Mouse (Mus musculus) neural tube, embryonic 12.5 days (tissue): Measurements from ENCODE around the gene Ikzf2. TPM values are rescaled to one million over a fixed set of nuclear protein-coding genes. Genes with fewer than 3 reads are reported as not detected.

ENCODE experiments used
- ATAC-seq: fragments of 200-750 bp; cut with Nextera tagmentation; 2 replicates; pipeline ENCODE4 v1.8.0; 2017; ENCODE audit warnings: low read depth, mild to moderate bottlenecking, moderate TSS enrichment, moderate library complexity; ENCODE audit not compliant: low FRiP score
- H3K27ac ChIP-seq: fragments of 300-500 bp; sonication (generic); 2 replicates; pipeline ENCODE4 v1.5.1; 2016
- H3K27me3 ChIP-seq: fragments of 300-500 bp; sonication (generic); replicated peaks from 2 replicates; pipeline ENCODE4 v1.6.1; 2016; ENCODE audit warnings: mild to moderate bottlenecking
- H3K36me3 ChIP-seq: fragments of 300-500 bp; sonication (generic); 2 replicates; pipeline ENCODE4 v1.6.1; 2016; ENCODE audit warnings: mild to moderate bottlenecking
- H3K4me1 ChIP-seq: fragments of 300-500 bp; sonication (generic); 2 replicates; pipeline ENCODE4 v1.6.1; 2016
- H3K4me2 ChIP-seq: fragments of 300-500 bp; sonication (generic); replicated peaks from 2 replicates; pipeline ENCODE4 v1.6.1; 2016; ENCODE audit warnings: mild to moderate bottlenecking
- H3K4me3 ChIP-seq: fragments of 300-500 bp; sonication (generic); 2 replicates; pipeline ENCODE4 v1.5.1; 2016
- H3K9ac ChIP-seq: fragments of 300-500 bp; sonication (generic); 2 replicates; pipeline ENCODE4 v1.6.1; 2016; ENCODE audit warnings: mild to moderate bottlenecking
- H3K9me3 ChIP-seq: fragments of 300-500 bp; sonication (generic); 2 replicates; pipeline ENCODE4 v1.6.1; 2016; ENCODE audit warnings: mild to moderate bottlenecking
- WGBS: fragments of 180-500 bp; shearing (Covaris S2); methylation state at CpG from one replicate; pipeline ENCODE4 v1.1.7; 2016; 5-methylcytosine and 5-hydroxymethylcytosine counted together
- polyA plus RNA-seq: library from polyadenylated mRNA; unstranded; fragments of >200 nt; fragmentation: Nextera tagmentation; extraction: Ambion mirVana; gene quantifications from 2 replicates; pipeline ENCODE4 v1.2.1, GENCODE M21; 2016

Gene Ikzf2
- polyA plus RNA-seq, 1 experiment from 2014 or later, result 3.8 TPM

DNA sequence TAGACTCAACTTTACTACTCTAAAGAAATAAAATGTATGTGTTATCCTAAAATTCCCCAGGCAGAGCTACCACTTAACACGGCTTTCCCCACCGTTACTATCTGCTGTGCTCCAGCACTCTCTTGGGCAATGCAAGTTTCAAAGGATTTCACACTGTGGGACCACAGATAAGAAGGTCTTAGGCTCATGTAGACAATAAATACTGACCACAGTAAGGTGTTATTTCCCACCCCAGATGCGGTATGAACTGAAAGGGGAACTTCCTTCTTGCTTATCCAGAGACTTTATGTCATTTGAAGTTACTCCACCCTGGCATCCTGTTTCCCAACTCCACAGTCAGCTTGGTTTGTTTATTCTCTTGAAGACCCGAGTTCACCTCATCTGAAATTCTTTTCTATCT lies 191.0 kb downstream of the Ikzf2 start:
- no peak overlapping the region for H3K4me2 ChIP-seq
- no peak overlapping the region for H3K9ac ChIP-seq
- H3K4me1 ChIP-seq, result no peaks in the 10 kb centered on the region
- no peaks in the 10 kb centered on the region for H3K9me3 ChIP-seq
- 79% methylated on average over 4 of the region's 4 CpGs for WGBS
- H3K27me3 ChIP-seq, result no peaks in the 10 kb centered on the region
- H3K27ac ChIP-seq, result no peak overlapping the region
- no peaks in the 10 kb centered on the region for H3K36me3 ChIP-seq
- ATAC-seq, result no peak
- H3K4me3 ChIP-seq, result no peak overlapping the region

DNA sequence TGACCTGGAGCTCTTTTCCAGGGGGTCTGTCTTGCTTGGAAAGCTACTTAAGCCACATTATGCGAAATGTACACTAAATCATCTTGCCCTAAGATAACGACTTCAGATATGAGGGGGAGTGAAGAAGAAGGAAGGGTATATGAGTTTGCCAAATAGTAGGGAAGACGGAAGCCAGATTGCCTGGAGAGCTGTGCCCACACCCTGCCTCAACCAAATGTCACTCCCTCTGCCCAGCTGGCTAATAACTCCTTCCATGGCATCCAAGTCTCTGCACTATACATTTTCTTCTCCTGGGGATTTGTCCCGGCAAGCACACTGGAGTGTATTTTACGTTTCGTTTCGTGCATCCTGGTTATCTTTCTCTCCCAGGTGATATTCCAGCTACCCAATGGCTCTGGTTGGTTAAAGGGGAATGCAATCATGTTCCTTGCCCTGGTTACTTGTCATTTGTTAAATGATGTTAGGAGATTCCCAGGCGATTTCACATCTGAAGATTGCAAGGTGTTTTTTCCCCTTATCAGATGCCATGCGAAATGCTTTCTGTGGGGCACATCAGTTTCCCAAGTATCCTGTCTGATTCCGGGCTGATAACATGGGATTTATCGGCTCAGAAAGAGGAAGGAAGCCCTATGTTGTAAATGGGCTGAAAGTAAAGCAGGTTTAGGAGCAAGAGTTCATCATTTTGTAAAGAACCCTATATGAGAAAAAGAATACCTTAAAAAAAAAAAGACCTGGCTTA lies 193.6 kb downstream of the Ikzf2 start:
- Histone ChIP-seq H3K36me3 (no peaks in the 10 kb centered on the region), H3K9ac (no peak overlapping the region), H3K27me3 (no peaks in the 10 kb centered on the region), H3K9me3 (no peaks in the 10 kb centered on the region), H3K27ac (no peak overlapping the region), H3K4me3 (no peak overlapping the region), H3K4me2 (no peak overlapping the region), H3K4me1 (no peaks in the 10 kb centered on the region)
- WGBS, result 86% methylated on average over 11 of the region's 11 CpGs
- no peak for ATAC-seq

GRCm38 (mm10) chr1:69492013-69492412 lies 195.0 kb downstream of the Ikzf2 start:
- Histone ChIP-seq H3K27ac (no peak overlapping the region), H3K27me3 (no peaks in the 10 kb centered on the region), H3K9me3 (no peaks in the 10 kb centered on the region), H3K4me2 (no peak overlapping the region), H3K4me3 (no peak overlapping the region), H3K4me1 (no peaks in the 10 kb centered on the region), H3K9ac (no peak overlapping the region), H3K36me3 (no peaks in the 10 kb centered on the region)
- WGBS, result 94% methylated on average over 4 of the region's 4 CpGs
- ATAC-seq, result no peak

GRCm38 (mm10) chr1:69489026-69489425 lies 198.0 kb downstream of the Ikzf2 start:
- Histone ChIP-seq H3K4me3 (no peak overlapping the region), H3K4me1 (no peaks in the 10 kb centered on the region), H3K36me3 (no peaks in the 10 kb centered on the region), H3K27ac (no peak overlapping the region), H3K27me3 (no peaks in the 10 kb centered on the region), H3K4me2 (no peak overlapping the region), H3K9me3 (no peaks in the 10 kb centered on the region), H3K9ac (no peak overlapping the region)
- no peak for ATAC-seq
- WGBS, result 72% methylated on average over 7 of the region's 7 CpGs

DNA sequence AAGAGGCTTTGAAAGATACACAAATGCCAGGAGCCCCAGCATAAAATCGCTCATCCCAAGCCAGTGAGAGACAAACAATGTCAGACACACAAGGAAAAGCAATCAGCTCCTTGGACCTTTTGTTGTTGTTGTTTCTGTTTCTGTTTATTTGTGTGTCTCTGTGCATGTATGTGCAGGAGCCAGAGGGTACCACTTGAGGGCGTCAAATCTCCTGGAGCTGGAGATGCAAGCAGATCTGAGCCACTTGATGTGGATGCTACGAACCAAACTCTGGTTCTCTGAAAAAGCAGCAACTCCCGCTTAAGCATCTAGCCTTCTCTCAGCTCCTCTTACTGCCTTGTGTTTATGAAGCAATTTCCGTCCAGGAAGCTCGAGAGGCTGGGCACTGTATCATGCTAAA lies 198.4 kb downstream of the Ikzf2 start:
- H3K4me2 ChIP-seq, result no peak overlapping the region
- 77% methylated on average over 6 of the region's 6 CpGs for WGBS
- H3K27me3 ChIP-seq, result no peaks in the 10 kb centered on the region
- no peak overlapping the region for H3K4me3 ChIP-seq
- no peak overlapping the region for H3K27ac ChIP-seq
- no peaks in the 10 kb centered on the region for H3K4me1 ChIP-seq
- no peaks in the 10 kb centered on the region for H3K9me3 ChIP-seq
- no peaks in the 10 kb centered on the region for H3K36me3 ChIP-seq
- H3K9ac ChIP-seq, result no peak overlapping the region
- ATAC-seq, result no peak

Other genes starting within 250 kb of the Ikzf2 start
- gene Spag16, start 139.7 kb upstream of the Ikzf2 start, polyA plus RNA-seq, result 1.2 and 1.8 TPM in 2 replicates